Mouse (Mus musculus) granulocyte monocyte progenitor cell, adult 5-6 weeks (primary cell): ENCODE data around the gene Cacnb3. TPM values are rescaled to one million over a fixed set of nuclear protein-coding genes. Genes with fewer than 3 reads are reported as not detected.

Experiments
- ATAC-seq: replicated peaks from 2 replicates; pipeline ENCODE4 v1.8.0; 2016; ENCODE audit warnings: mild to moderate bottlenecking, moderate TSS enrichment, inconsistent platforms; ENCODE audit not compliant: poor library complexity, severe bottlenecking
- total RNA-seq, 2 experiments: library from RNA; stranded (forward) in 1 of 2; stranded (reverse) in 1 of 2; fragments of 200-712, 200-1000 nt in 1 of 2; fragments of >200 nt in 1 of 2; fragmentation: Nextera tagmentation in 1 of 2; gene quantifications; 2 replicates each; pipeline ENCODE4 v1.2.3; 2014 to 2017

Gene Cacnb3
- total RNA-seq, 2 experiments from 2014 or later, result not detected

- ATAC-seq, result peak; percentile 59
Measured at GRCm38 (mm10) chr15:98608784-98609250, 21.8 kb upstream of the Cacnb3 start.

DNA sequence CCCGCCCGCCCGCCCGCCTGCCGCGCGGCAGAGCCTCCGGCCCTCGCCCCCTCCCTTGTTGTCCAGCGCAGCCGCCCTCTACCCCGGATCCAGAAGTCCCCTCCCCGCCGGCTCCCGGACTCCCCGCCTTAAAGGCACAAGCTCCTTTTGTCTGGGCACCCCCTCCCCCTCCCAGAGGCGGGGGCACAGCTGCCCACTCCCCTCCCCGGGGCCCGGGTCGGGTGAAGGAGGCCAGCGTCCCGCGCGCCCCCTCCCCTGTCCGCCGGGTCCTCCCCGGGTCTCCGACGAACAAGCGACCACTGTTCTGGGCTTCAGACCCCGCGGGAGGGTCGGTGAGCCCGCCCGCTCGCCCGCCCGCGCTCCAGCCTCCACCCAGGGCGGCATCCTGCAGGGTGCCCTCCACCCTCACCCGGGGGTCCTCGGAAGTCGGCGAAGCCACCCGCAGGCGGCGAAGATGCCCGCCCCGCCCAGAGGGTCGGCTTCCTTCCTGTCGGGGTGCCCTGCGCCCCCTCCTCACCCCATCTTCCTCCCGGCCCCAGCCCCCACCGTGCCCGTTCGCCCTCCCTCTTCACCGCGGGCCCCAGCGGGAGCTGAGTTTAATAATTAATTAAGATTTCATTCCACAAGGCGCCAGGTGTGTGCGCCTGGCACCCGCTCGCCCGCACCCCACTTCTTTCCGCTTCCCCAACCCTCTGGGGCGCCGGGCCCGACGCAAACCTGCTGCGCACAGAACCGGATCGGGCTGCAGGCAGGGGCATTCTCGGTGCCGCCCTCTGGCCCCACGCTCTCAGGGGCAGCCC, 21.1 kb upstream of the Cacnb3 start, which contains the start of gene Adcy6:
TSS of gene Adcy6 (minus strand) at position 746 of the 800 bp plus-strand sequence.
- peak; percentile 43 for ATAC-seq

DNA sequence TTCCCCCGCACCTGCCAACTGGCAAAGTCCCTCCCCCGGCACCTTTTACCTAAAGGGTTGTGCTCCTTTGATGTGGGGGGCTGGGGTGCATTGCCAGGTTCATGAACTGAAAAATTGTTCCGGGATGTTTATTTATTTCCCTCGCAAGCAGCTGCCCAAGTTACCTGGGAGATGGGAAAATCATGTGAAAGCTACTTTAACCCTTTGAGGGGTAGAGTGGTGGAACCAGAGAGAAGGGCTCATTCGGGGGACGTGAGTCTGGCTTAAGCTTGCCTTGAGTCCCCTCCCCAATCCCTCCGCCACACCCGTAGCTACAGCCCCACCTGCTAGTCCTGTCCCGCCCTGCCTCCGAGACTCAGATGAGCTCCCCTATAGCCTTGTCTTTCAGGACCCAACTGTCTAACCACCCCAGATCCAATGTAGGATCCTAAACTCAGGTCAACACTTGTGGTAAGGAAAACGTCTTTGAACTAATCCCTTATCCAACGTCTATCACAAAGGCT, 20.5 kb upstream of the Cacnb3 start:
- ATAC-seq, result no peak

GRCm38 (mm10) chr15:98612229-98612628, 18.4 kb upstream of the Cacnb3 start:
- no peak for ATAC-seq

- ATAC-seq, result no peak
Measured at GRCm38 (mm10) chr15:98614551-98614950, 16.1 kb upstream of the Cacnb3 start.

GRCm38 (mm10) chr15:98614971-98615370, 15.7 kb upstream of the Cacnb3 start:
- no peak for ATAC-seq

GRCm38 (mm10) chr15:98615751-98616150, 14.9 kb upstream of the Cacnb3 start:
- ATAC-seq, result no peak

DNA sequence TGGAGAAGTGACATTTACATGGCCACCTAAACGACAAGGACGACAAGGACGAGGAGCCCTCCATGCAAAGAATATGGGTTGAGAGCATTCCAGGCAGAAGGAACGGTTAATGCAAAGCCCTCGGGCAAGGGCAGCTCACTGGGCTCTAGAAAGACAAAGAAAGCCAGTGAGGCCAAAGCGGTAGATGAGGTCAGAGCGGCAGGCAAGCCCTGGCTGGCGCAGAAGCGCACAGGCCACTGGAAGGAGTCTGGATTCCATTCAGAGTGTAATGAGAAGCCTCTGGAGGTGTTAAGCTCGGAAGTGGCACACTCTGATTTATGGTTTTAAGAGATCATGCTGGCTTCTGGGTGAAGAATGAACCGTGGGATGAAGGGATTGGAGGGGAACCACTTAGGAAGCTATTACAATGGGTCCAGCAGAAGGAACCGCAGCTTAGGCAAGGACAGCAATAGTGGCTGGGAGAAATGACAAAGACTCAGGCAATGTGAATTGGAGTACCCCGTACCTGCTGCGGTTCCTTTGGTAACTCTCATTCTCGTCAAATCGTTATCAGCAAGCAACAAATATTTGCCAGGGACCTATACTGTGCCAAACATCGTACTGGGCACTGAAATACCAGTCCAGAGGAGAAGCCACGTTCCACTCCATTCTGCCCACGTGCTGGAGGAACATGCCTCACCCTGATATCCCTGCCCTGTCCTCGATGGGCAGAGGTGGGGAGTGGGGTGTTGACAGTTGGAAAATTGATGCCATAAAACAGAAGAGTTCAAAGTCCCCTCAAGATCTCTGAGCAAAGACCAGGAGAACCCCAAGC, 14.1 kb upstream of the Cacnb3 start:
- no peak for ATAC-seq

DNA sequence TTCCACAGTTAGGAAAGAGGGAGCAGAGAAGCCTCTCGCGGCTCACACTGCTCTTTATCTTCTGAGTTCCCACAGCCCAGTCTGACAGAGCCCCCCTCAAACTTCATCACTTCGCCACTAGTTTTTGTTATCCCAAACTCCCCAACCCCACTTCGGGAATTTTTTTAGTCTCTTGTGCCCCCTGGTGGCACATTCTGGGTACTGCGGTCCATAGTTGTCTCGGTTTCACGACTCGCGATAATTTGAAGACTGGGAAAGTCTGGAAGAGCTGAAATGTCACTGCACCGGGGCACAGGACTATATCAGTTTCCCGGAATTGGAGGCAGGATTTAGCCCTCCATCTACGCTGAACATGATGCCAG, 13.5 kb upstream of the Cacnb3 start:
- peak; percentile 67 for ATAC-seq

DNA sequence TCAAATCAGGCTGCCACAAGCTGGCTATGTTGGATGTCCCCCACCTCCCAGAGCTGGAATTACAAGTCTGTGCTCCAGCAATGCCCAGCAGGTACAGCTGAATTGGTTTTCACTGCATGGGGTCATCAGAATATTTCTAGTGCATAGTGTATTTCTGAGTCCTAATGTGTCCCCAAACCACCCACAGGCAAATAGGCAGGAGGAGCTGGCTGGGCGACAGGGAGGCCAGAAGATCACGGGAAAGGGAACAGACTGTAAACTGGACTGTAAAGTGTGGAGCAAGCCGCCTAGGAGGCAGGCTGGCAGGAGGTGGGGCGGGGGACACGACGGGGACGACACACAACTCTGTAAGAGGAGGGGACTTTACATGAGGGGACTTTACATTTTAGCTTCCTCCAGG, 8.4 kb upstream of the Cacnb3 start:
- ATAC-seq, result no peak

DNA sequence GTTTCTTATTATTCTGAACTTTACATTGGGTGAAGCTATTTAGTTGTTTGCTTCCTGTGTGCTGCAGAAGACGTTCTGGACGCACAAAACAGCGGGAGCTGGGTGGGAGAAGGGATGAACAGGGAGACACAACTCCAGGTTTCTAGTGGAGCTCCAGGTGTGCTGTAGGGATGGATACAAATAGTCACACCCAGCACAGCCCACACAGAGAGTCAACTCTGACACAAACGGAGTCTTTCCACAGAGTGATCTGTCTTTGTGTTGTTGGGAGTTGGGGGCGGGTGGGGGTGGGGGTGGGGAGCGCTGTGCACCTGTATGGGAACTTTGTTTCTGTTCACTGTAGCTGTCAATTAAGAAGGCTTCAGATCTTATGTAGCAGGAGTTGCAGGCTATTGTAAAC, 7.9 kb upstream of the Cacnb3 start:
- no peak for ATAC-seq

- ATAC-seq, result no peak
Measured at GRCm38 (mm10) chr15:98623361-98623821, 7.2 kb upstream of the Cacnb3 start.

GRCm38 (mm10) chr15:98626078-98626477, 4.6 kb upstream of the Cacnb3 start:
- no peak for ATAC-seq

- ATAC-seq, result no peak
Measured at GRCm38 (mm10) chr15:98626487-98627212, 4.0 kb upstream of the Cacnb3 start.

DNA sequence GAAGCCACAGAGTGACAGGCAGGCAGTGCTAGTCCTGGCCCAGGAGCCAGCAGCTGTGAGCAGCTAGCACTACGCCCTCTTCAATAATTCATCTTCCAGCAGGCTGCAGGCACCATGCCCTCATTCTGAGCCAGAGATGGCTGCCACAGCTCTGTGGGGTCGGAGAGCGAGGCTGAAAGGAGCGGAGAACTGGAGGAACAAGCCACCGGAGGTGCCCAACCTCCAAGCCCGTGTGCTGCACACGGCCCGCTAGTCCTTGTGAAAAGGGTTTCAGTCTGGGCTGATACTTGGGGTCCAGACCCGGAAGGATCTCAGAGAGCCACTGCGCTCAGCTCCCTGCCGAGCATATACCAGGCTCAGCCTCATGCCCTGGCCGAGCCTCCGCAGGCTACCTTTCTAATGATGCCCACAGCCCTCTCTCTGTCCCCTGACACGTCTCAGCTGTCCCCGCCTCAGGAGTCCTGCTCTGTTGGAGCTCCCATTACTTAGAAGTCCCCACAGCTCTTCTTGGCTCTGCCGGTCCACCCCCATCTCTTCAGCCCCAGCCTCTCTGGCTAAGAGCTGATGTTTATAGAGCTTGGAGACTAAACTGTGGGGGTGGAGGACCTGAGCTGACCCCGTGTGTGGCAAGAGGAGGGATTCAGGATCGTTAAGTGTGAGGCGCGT, 1.9 kb upstream of the Cacnb3 start:
- 0 out of 2 replicates have a peak, but pooled peaks have one; percentile 31 for ATAC-seq

DNA sequence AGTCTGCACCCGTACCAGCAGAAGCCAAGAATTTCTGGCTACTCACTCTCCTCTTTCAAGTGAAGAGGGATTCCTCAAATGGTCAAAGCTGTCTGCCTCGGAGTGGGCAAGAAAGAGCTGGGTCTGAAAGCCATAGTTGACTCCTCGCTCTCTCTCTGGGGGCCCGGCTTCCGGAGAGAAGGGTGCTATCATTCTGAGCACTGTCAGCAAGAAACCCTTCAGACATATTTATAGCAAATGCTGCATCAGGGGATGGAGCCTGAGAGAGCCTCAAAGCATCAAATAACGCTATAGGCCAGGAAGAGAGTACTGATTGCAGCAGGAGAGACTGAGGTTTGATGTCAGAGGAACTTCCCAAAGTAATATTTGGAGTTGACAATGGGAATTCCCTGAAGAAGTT, 1.2 kb upstream of the Cacnb3 start:
- no peak for ATAC-seq

GRCm38 (mm10) chr15:98631493-98631892, 853 bp downstream of the Cacnb3 start:
- ATAC-seq, result peak; percentile 59

GRCm38 (mm10) chr15:98632107-98632744, 1.6 kb downstream of the Cacnb3 start:
- ATAC-seq, result no peak

GRCm38 (mm10) chr15:98632921-98633320, 2.3 kb downstream of the Cacnb3 start:
- no peak for ATAC-seq
